Mouse (Mus musculus) myocyte (in vitro differentiated cells): ENCODE data around the gene Wnt3.

Source experiments
- CEBPB ChIP-seq: IDR thresholded peaks from 2 replicates; pipeline ENCODE4 v1.6.1; 2011; ENCODE audit warnings: mild to moderate bottlenecking, moderate library complexity; ENCODE audit not compliant: poor library complexity, insufficient read depth, severe bottlenecking
- POLR2AphosphoS2 ChIP-seq: IDR thresholded peaks from one replicate; pipeline ENCODE4 v1.6.1; 2011; ENCODE audit warnings: low read depth, control low read depth; ENCODE audit not compliant: insufficient read length
- USF1 ChIP-seq: IDR thresholded peaks from one replicate; pipeline ENCODE4 v1.6.1; 2011; ENCODE audit warnings: low read depth, mild to moderate bottlenecking, control low read depth, moderate library complexity

- TF ChIP-seq USF1 = no peak
- TF ChIP-seq POLR2AphosphoS2 = no peak
- TF ChIP-seq CEBPB = no peak
Observed at GRCm38 (mm10) chr11:103856641-103857040, 82.7 kb downstream of the Wnt3 start.
